Mouse (Mus musculus): Measurements from ENCODE around the gene Sprr2a2. TPM values are rescaled to one million over a fixed set of nuclear protein-coding genes. Genes with fewer than 3 reads are reported as not detected.
A peak's percentile ranks its signal among the peaks of the same experiment; 100 is the strongest.
"Not testable (repeated sequence)": the region's sequence is repeated elsewhere in the genome, so short reads cannot be mapped to it uniquely, and the experiment has no call there.

The Sprr2a2 gene
- polyA plus RNA-seq, 1 experiment from 2014 or later: 58.8 TPM

DNA sequence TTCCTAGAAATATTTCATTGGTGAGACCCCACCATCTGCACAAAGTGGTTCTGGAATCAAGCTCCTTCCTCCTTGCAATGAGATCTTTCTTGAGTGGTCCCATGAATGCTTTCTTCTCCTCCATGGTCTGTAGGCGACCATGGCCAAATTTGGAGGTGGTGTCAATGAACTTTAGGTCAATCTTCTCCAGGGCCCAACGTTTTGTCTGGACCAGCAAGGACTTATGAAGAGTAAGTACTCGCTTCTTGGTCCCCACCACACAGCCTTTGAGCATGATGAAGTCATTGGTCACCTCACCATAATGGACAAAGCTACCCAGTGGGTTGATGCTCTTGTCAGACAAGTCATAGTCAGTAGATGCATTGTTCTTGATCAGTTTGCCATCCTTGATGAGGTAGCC lies 11.7 kb downstream of the Sprr2a2 start:
- H3K9me3 ChIP-seq (replicated peaks; ENCODE audit: control insufficient read depth, low read length); H3K4me2 ChIP-seq (ENCODE audit: low read depth, low read length); ATAC-seq (replicated peaks; ENCODE audit: extremely low read depth, insufficient read depth, low FRiP score); H3K4me3 ChIP-seq (ENCODE audit: low read length); H3K27me3 ChIP-seq (ENCODE audit: control insufficient read depth, insufficient read depth, low read length); H3K4me1 ChIP-seq (ENCODE audit: control insufficient read depth, insufficient read depth, low read length); H3K27ac ChIP-seq (ENCODE audit: low read length); H3K9ac ChIP-seq (ENCODE audit: low read length); H3K36me3 ChIP-seq (ENCODE audit: control insufficient read depth, insufficient read depth): not testable (repeated sequence)
- 75% methylated on average over 3 of the region's 3 CpGs for WGBS

DNA sequence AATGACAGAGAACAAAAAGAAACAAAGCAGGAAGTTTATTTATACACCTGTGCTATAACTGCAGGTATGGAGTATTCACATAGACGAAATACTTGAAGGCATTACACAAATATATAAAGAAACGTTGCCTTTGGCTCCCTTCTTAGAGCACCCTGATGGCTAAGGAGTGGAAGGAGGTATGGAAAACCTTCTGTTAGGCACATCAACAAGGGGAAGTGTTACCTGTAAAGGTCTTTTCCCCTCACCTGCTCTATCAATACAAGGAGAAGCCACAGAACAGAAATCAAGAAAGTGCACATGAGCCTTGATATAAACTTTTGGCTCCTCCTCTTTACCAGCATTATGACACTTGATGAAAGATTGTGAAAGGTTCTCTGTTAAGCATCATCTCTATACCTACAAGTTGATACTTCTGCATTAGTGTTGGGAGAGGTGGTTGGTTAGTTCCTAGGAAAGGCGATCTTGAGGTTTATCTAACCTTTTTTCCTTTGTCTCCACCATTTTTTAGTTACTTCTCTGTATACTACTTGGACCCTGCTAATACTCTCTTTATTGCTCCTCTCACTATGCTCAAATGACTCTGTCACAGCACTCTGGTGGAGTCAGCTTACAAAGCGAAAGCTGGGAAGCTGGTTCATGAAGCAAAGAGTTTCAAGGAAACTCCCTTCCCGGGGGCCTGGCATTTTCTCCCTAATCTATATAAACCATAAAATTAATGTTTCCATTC lies 20.9 kb downstream of the Sprr2a2 start:
- H3K4me1 ChIP-seq (ENCODE audit: control insufficient read depth, insufficient read depth, low read length); H3K9me3 ChIP-seq (replicated peaks; ENCODE audit: control insufficient read depth, low read length); H3K36me3 ChIP-seq (ENCODE audit: control insufficient read depth, insufficient read depth); H3K27ac ChIP-seq (ENCODE audit: low read length); H3K4me2 ChIP-seq (ENCODE audit: low read depth, low read length); H3K9ac ChIP-seq (ENCODE audit: low read length); H3K4me3 ChIP-seq (ENCODE audit: low read length); H3K27me3 ChIP-seq (ENCODE audit: control insufficient read depth, insufficient read depth, low read length): not testable (repeated sequence)
- WGBS: no CpG with 5 or more reads among the region's 5 CpGs
- ATAC-seq (replicated peaks; ENCODE audit: extremely low read depth, insufficient read depth, low FRiP score): 0 out of 2 replicates have a peak, but pooled peaks have one; percentile 28

DNA sequence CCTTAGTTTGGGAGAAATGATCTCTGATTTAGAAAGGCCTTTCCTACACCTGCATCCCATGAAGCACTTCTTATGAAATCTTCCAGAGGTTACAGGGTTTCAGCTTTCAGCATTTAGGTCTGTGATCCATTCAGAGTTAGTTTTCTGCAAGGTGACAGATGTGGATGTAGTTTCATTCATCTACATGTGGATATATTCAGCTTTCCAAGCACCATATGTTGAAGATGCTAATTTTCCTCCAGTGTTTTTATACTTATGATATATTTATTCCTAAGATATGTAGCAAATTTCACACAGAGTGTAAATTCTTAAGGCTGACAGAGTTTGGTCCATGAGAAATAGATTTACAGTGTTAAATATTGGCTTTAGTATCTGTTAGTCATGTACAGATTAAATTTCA lies 23.0 kb downstream of the Sprr2a2 start:
- not testable (repeated sequence) for H3K36me3 ChIP-seq (ENCODE audit: control insufficient read depth, insufficient read depth); H3K27ac ChIP-seq (ENCODE audit: low read length); H3K9me3 ChIP-seq (replicated peaks; ENCODE audit: control insufficient read depth, low read length); H3K4me1 ChIP-seq (ENCODE audit: control insufficient read depth, insufficient read depth, low read length); H3K9ac ChIP-seq (ENCODE audit: low read length); H3K4me3 ChIP-seq (ENCODE audit: low read length); H3K4me2 ChIP-seq (ENCODE audit: low read depth, low read length); ATAC-seq (replicated peaks; ENCODE audit: extremely low read depth, insufficient read depth, low FRiP score); H3K27me3 ChIP-seq (ENCODE audit: control insufficient read depth, insufficient read depth, low read length)

DNA sequence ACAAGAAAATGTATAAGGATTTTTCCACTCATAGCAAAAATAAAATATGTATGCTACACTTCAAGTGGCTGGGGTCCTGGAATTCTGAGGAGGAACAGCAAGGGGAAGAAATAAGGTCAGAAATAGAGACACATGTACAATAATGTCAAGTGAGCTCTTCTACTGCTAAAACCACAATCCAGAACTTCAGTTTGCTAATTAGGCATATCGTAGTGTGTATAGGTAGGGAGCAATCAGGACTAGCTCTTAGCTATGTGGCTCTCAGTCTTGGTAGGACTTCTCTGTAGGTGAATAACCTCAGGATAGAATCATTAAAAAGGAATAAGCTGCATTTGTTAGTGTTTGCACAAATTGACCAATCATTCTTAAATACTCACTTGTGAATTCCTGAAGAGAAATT lies 23.5 kb downstream of the Sprr2a2 start:
- not testable (repeated sequence) for H3K9ac ChIP-seq (ENCODE audit: low read length); H3K36me3 ChIP-seq (ENCODE audit: control insufficient read depth, insufficient read depth); H3K4me3 ChIP-seq (ENCODE audit: low read length); H3K4me1 ChIP-seq (ENCODE audit: control insufficient read depth, insufficient read depth, low read length); ATAC-seq (replicated peaks; ENCODE audit: extremely low read depth, insufficient read depth, low FRiP score); H3K27ac ChIP-seq (ENCODE audit: low read length); H3K9me3 ChIP-seq (replicated peaks; ENCODE audit: control insufficient read depth, low read length); H3K27me3 ChIP-seq (ENCODE audit: control insufficient read depth, insufficient read depth, low read length); H3K4me2 ChIP-seq (ENCODE audit: low read depth, low read length)
- no CpG with 5 or more reads among the region's 1 CpGs for WGBS

DNA sequence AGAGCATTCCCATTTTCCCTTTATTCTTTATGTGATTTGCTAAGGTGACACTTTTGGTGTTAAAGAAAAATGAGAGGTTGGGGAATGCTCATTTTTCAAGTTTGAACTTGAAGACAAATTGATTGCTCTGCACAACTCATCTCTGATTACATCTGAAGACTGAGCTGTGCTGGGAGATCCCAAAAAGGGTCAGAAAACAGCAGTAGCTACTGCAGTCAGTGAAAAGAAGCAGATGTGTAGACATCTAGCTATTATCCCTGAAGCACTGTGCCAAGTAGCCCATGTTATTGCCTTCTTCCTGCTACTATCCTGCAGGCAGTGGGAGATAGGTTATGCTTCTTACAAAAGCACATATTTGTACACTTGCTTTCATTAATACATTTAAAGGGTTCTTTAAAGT lies 29.1 kb downstream of the Sprr2a2 start:
- not testable (repeated sequence) for H3K27ac ChIP-seq (ENCODE audit: low read length)

DNA sequence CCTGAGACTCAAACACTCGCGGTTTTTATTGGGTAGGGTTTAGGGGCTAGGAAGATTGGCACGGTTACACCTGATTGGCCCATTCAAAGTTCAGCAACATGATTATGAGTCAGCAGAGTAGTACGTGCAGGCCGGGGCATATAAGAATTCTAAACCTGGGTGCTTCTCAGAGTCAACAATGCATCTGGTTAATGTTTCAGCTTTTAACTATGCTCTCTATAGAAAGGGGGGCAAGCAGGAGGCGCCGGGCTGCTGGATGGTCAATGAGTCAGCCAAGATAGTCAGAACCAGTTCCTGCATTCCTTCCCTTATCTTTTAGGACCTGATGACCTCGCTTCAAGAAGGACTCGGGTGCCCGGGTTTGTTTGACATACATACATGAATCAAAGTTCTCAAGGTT lies 30.5 kb downstream of the Sprr2a2 start:
- H3K36me3 ChIP-seq (ENCODE audit: control insufficient read depth, insufficient read depth); H3K27ac ChIP-seq (ENCODE audit: low read length); H3K4me3 ChIP-seq (ENCODE audit: low read length); H3K9ac ChIP-seq (ENCODE audit: low read length); H3K4me1 ChIP-seq (ENCODE audit: control insufficient read depth, insufficient read depth, low read length); H3K9me3 ChIP-seq (replicated peaks; ENCODE audit: control insufficient read depth, low read length); H3K27me3 ChIP-seq (ENCODE audit: control insufficient read depth, insufficient read depth, low read length); H3K4me2 ChIP-seq (ENCODE audit: low read depth, low read length): not testable (repeated sequence)
- ATAC-seq (replicated peaks; ENCODE audit: extremely low read depth, insufficient read depth, low FRiP score): peak; percentile 30; the same call in 1 of the 2 replicates
- no CpG with 5 or more reads among the region's 10 CpGs for WGBS

More for the DNA sequence above, 29.1 kb downstream of the Sprr2a2 start:
- not testable (repeated sequence) for H3K4me3 ChIP-seq (ENCODE audit: low read length); H3K9me3 ChIP-seq (replicated peaks; ENCODE audit: control insufficient read depth, low read length); H3K27me3 ChIP-seq (ENCODE audit: control insufficient read depth, insufficient read depth, low read length); H3K9ac ChIP-seq (ENCODE audit: low read length); H3K36me3 ChIP-seq (ENCODE audit: control insufficient read depth, insufficient read depth); H3K4me1 ChIP-seq (ENCODE audit: control insufficient read depth, insufficient read depth, low read length); H3K4me2 ChIP-seq (ENCODE audit: low read depth, low read length)
- ATAC-seq (replicated peaks; ENCODE audit: extremely low read depth, insufficient read depth, low FRiP score): 0 out of 2 replicates have a peak, but pooled peaks have one; percentile 28

DNA sequence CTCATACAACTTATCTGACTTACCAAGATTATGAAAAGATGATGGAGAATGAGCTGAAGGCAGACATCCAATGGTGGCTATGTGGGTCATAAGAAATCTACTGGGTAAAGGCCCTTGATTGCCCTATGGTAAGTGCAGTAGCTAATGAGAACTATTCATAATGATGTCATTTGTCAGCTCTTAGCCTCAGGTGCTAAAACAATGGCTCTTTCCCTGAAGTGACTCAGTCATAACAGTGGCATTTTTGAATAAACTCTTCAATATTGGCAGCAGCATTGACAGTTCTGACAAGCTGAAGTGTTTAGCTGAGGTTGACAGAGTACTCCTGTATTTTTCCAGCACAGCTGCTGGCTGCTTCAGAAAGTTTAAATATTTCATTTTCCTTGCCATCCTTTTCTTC lies 32.8 kb downstream of the Sprr2a2 start:
- H3K4me3 ChIP-seq (ENCODE audit: low read length); H3K27ac ChIP-seq (ENCODE audit: low read length); H3K4me1 ChIP-seq (ENCODE audit: control insufficient read depth, insufficient read depth, low read length); H3K36me3 ChIP-seq (ENCODE audit: control insufficient read depth, insufficient read depth); ATAC-seq (replicated peaks; ENCODE audit: extremely low read depth, insufficient read depth, low FRiP score); H3K9ac ChIP-seq (ENCODE audit: low read length); H3K4me2 ChIP-seq (ENCODE audit: low read depth, low read length); H3K9me3 ChIP-seq (replicated peaks; ENCODE audit: control insufficient read depth, low read length); H3K27me3 ChIP-seq (ENCODE audit: control insufficient read depth, insufficient read depth, low read length): not testable (repeated sequence)

DNA sequence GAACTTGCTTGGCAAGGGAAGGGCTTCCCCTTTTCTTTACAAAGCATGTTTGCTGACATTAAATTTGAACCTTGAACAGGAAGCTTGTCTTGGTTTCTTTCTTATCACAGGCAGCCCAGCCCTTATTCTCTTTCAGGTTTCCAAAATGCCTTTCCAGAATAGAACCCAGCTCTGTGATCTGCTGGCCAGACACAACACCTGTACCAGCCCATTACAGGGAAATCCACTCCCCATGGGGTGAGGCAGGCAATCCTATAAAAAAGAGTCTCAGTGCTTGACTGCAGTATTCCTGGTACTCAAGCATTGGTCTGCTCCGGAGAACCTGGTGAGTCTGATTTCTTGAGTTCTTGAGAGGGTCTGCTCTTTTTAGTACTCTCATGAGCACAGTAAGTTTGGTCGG lies 34.7 kb downstream of the Sprr2a2 start:
- ATAC-seq (replicated peaks; ENCODE audit: extremely low read depth, insufficient read depth, low FRiP score); H3K4me2 ChIP-seq (ENCODE audit: low read depth, low read length); H3K36me3 ChIP-seq (ENCODE audit: control insufficient read depth, insufficient read depth); H3K9ac ChIP-seq (ENCODE audit: low read length); H3K4me3 ChIP-seq (ENCODE audit: low read length); H3K9me3 ChIP-seq (replicated peaks; ENCODE audit: control insufficient read depth, low read length); H3K27ac ChIP-seq (ENCODE audit: low read length); H3K27me3 ChIP-seq (ENCODE audit: control insufficient read depth, insufficient read depth, low read length); H3K4me1 ChIP-seq (ENCODE audit: control insufficient read depth, insufficient read depth, low read length): not testable (repeated sequence)
- WGBS: 86% methylated on average over 1 of the region's 2 CpGs

DNA sequence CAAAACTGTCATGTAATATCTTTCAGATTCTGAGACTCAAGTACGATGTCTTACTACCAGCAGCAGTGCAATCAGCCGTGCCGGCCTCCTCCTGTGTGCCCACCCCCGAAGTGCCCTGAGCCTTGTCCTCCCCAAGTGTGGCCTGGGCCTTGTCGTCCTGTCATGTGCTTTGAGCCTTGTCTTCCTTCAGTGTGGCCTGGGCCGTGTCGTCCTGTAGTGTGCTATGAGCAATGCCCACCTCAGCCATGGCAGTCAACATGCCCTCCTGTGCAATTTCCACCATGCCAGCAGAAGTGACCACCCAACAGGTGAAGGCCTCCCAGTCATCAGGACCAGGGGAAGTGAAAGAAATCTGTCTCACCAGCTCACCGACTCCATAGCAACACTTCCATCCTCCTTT lies 38.1 kb downstream of the Sprr2a2 start:
- not testable (repeated sequence) for H3K9ac ChIP-seq (ENCODE audit: low read length); H3K36me3 ChIP-seq (ENCODE audit: control insufficient read depth, insufficient read depth); H3K27me3 ChIP-seq (ENCODE audit: control insufficient read depth, insufficient read depth, low read length); H3K9me3 ChIP-seq (replicated peaks; ENCODE audit: control insufficient read depth, low read length); H3K4me3 ChIP-seq (ENCODE audit: low read length); H3K4me2 ChIP-seq (ENCODE audit: low read depth, low read length); H3K4me1 ChIP-seq (ENCODE audit: control insufficient read depth, insufficient read depth, low read length); H3K27ac ChIP-seq (ENCODE audit: low read length)
- peak; percentile 30 for ATAC-seq (replicated peaks; ENCODE audit: extremely low read depth, insufficient read depth, low FRiP score)
- no CpG with 5 or more reads among the region's 8 CpGs for WGBS

DNA sequence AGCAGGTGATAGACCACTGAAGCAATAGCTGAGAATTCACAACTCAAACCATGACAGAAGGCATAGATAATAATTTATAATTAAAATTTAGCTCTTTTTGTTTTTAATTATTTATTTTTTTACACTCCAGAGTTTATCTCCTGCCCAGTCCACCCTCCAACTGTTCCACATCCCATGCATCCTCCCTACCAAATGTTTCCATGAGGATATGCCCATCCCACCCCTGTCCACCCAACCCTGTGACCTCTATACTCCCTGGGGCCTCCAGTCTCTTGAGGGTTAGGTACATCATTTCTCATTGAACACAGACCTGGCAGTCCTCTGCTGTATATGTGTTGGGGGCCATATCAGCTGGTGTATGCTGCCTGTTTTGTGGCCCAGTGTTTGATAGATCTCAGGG lies 42.8 kb downstream of the Sprr2a2 start:
- H3K4me3 ChIP-seq (ENCODE audit: low read length); ATAC-seq (replicated peaks; ENCODE audit: extremely low read depth, insufficient read depth, low FRiP score); H3K27me3 ChIP-seq (ENCODE audit: control insufficient read depth, insufficient read depth, low read length); H3K9ac ChIP-seq (ENCODE audit: low read length); H3K4me1 ChIP-seq (ENCODE audit: control insufficient read depth, insufficient read depth, low read length); H3K9me3 ChIP-seq (replicated peaks; ENCODE audit: control insufficient read depth, low read length); H3K4me2 ChIP-seq (ENCODE audit: low read depth, low read length); H3K27ac ChIP-seq (ENCODE audit: low read length); H3K36me3 ChIP-seq (ENCODE audit: control insufficient read depth, insufficient read depth): not testable (repeated sequence)

Measured in heart, embryonic 16.5 days (tissue).